Mouse (Mus musculus) WW6 (cell line): ENCODE measurements around the gene Fchsd2.

Experiments used
- DNase-seq: peaks from one replicate; pipeline ENCODE4 v3.0.0-alpha.2; 2013; ENCODE audit warnings: low read depth, low spot score

Gene Fchsd2

GRCm38 (mm10) chr7:101092618-101093017 lies at the start of gene Fchsd2:
TSS of gene Fchsd2 (plus strand) at chr7:101092863.
- no peak for DNase-seq

DNA sequence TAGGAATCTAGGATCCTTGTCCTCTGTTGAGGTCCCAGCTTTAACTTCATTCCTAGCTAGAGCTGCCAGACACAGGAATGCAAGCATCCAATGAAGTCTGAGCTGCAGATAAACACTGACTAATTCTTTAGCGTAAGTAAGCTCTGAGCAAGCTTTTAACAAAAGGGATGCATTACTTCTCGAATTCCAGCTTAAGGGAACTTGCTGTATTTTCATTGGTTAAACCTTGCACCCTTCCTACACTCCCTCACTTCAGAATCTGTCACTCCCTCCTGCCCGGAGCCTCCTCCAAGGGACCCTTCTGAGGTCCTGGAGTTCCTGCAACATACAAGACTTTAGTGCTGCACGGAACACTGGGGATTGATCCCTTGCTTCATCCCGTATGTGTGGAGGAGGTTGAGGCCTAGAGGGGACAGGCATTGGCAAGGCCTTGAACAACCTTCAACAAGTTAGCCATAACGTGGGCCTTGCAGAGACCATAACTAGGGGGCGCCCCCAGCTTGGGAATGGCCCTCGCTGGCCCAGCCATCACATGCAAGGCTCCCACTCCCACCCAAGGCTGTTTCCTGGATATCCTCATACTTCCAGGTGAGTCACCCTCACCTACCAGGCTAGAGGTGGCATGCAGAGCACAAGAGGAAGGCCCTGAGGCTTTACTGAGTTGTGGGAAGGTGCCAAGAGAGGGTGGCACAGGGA lies 48.7 kb upstream of the Fchsd2 start:
- DNase-seq = no peak

DNA sequence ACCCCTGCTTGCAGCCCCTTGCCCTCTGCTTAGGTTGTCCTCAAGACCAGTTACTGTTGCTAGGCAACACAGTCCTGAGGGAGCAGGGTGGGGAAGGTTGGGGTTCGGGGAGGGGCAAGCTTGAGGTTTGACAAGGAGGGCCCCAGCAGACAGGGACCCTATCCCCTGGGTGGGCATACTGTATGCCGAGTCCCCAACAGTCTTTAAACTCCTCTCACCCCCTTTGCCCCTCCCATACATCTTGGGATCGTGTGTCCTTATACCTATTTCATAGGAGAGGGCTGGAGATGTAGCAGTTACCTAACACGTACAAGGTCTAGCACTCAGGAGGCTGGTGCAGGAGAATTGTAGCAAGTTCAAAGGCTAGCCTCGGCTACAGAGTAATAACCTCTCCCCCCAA lies 44.4 kb upstream of the Fchsd2 start:
- no peak for DNase-seq

- no peak for DNase-seq
Observed at GRCm38 (mm10) chr7:101049326-101050087, 43.2 kb upstream of the Fchsd2 start.

- DNase-seq = no peak
Observed at GRCm38 (mm10) chr7:101050724-101051550, 41.7 kb upstream of the Fchsd2 start.

DNA sequence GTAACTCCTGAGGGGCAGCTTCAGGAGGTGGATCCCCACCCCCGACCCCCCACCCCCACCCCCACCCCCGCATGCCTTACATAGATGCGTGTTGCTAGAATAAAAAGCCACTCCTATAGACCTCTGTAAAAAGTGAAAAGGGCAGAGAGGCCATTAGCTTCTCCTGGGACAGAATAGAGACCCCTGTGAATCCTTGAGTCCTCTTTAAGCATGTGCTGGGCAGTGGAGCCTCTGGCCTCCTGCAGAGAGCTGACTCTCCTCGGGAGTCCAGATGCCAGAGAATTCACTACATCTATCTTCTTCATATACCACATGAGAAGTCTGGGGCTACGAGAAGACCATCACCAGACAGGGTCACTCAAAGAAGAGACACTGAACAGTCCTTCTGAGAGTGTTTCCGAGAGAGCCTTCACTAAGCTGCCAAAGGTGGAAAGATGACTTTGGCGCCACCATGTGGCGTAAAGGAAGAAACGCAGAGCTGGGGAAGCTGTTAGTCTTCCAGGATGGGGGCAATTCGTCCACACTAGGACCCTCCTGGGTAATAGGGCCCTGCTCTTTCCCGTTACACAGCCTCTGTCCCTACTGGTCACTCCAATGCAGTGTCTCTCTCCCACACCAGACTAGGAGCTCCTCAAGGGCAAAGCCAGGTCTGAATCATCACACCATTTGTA lies 41.0 kb upstream of the Fchsd2 start:
- DNase-seq = peak; percentile 36

GRCm38 (mm10) chr7:101053136-101053535 lies 39.5 kb upstream of the Fchsd2 start:
- DNase-seq = no peak

GRCm38 (mm10) chr7:101057309-101057708 lies 35.4 kb upstream of the Fchsd2 start:
- DNase-seq = no peak

DNA sequence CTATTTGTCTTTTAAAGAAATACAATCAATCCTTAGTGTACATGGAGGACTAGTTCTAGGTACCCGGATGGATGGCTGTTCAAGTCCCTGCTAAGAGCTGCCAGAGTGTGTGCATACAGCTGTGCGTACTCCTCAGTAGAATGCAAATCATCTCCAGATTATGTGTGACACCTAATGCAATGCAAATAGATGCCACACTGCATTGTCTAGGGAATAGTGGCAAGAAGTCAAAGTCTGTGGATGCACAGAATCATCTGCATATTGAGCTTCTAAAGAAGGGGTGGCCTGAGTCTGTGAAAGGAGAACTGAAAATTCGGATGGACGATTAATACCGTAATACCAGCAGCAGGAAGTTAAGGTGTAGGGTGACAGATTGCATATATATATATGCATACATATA lies 33.5 kb upstream of the Fchsd2 start:
- DNase-seq = no peak

GRCm38 (mm10) chr7:101060476-101060875 lies 32.2 kb upstream of the Fchsd2 start:
- DNase-seq = no peak

DNA sequence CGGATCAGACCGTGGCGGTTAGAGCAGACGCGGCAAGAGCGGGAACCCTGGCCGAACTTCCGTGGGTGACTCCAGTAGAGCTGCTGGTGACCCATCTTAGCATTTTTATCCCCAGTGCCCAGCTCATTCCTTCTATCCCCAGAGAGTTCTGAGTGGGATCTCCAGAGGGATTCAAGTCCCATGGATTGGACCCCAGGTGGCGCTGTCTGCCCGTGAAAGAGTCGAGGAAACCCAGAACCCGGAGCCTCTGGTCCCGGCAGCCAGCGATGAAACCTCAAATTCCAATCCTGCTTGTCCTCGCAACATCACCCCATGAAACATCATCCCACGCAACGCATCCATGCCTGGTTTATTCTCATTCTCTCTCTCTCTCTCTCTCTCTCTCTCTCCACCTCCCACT lies 31.3 kb upstream of the Fchsd2 start:
- DNase-seq = peak; percentile 58

GRCm38 (mm10) chr7:101062246-101062645 lies 30.4 kb upstream of the Fchsd2 start:
- no peak for DNase-seq

- no peak for DNase-seq
Observed at GRCm38 (mm10) chr7:101063523-101063922, 29.1 kb upstream of the Fchsd2 start.

DNA sequence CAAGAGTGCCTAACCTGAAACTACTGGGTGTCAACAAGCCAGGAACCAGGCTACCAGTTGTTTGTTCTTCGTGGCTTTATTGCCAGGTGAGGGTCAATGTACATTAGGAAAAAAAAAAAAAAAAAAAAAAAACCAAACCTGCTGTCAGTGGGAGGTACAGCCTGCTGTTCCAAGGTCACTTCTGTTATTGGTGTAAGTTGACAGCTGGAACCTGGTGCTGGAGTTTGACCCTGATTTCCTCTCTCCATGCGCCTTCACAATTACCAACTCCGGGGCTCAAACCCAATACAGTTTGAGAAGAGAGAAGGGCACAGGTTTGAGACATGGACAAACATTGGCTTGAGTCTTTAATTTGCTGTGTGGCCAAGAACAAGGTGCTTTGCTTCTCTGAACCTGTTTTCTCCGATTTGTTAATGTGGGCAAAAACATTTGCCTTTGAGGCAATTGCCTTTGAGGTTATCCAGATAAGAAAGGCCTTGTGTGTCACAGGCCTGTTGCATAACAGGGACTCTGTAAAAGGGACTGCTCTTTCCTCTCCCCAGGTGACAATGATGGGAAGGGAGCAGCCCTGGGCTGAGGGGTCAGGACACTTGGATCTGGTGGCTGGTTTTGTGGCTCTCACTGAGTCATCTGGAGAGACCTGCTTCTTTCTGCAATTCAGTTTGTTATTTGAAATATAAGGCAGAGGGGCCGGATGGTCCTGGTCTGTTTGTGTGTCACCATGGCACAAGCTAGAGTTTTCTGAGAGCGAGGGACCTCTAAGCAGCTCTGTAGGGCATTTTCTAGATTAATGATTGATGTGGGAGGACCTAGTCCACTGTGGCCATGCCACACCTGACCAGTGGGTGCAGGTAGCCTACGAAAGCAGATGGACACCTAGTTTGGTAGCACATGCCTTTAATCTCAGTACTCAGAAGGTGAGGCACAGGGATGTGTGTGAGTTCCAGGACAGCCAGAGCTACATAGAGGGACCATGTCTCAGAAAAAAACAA lies 27.7 kb upstream of the Fchsd2 start:
- DNase-seq = no peak

- DNase-seq = no peak
Observed at GRCm38 (mm10) chr7:101066009-101066408, 26.7 kb upstream of the Fchsd2 start.

GRCm38 (mm10) chr7:101066650-101067346 lies 25.9 kb upstream of the Fchsd2 start:
- DNase-seq = no peak

DNA sequence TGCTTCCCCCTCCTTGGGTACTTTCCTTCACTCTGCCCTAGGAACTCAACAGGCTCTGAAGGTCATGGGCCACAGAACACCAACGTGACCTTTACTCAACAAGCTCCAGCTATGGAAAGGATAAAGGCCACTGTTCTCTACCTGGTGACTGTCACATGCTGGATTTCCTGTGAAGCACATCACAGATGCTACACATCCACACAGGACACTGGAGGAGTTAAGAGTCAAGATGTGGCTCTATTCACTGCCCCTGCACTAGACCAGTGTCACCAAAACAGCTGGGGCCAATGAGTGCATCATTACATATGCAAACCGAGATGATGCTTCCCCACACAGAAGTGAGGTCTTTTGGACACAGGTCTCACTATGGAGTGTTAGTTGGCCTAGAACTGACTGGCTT lies 25.1 kb upstream of the Fchsd2 start:
- DNase-seq = no peak

GRCm38 (mm10) chr7:101069271-101069670 lies 23.4 kb upstream of the Fchsd2 start:
- no peak for DNase-seq

- no peak for DNase-seq
Observed at GRCm38 (mm10) chr7:101070406-101070805, 22.3 kb upstream of the Fchsd2 start.

DNA sequence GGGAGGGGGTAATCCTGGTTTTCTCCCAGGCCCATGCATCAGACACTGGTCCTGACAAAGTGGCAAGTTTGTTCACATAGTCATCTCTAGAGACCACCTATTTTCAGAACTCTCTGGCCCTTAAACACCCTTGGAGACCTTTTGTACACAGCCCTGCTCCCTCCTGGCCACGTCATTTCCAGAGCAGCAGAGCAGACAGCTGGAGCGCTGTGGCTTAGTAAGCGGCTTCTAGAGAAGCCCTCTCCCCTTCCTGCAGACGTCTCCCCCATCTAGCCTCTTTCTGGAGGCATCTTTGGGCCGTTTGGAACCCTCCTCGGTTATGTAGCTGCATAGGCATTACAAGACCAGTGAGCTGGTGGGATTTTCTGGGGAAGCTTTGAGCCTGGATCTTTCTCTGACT lies 21.6 kb upstream of the Fchsd2 start:
- DNase-seq = no peak
